In the genomic region with DNA sequence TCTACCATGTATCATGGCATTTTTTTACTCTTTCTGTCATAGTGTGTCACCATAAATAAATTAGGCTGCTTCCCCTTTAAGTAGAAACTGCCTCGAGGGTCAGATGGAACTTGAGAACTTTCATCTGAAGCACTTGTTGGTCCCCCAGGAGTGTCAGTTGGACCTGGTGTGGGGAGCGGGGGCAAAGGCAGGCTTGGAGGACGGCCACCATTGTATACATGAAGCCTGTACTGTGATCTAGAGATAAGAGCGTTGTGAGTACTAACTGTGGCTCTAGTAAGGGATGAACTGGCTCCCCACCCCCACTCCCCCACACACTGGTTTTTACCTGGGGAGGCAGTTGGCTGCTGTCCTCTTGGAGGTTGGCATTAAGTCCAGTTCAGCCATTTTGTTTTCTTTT, we compare ENCODE assay signal across 25 mouse cellular contexts.
"Had no signal": no experiment of that assay in that cellular context is flagged by ENCODE, and none has a peak within 500 bp of the region (broad histone marks: within the 10 kb centered on the region; RNA-seq: fewer than 3 reads in every experiment).

No protein-coding gene starts in this region.

- H3K4me2 ChIP-seq: limb, embryonic 13.5 days; lung, embryonic 14.5 days; midbrain, embryonic 12.5 days; neural tube, embryonic 12.5 days; neural tube, embryonic 15.5 days; stomach, embryonic 15.5 days had no signal

- H3K27me3 ChIP-seq: limb, embryonic 13.5 days; midbrain, embryonic 12.5 days; neural tube, embryonic 12.5 days; neural tube, embryonic 15.5 days; stomach, embryonic 15.5 days had no signal

- H3K36me3 ChIP-seq: limb, embryonic 13.5 days; neural tube, embryonic 12.5 days; neural tube, embryonic 15.5 days; stomach, embryonic 15.5 days had no signal

- DNase-seq: kidney, adult 8-10 months; kidney, postnatal 14 days; kidney, postnatal 4 days; layer of hippocampus, adult 9-11 months; liver; liver, postnatal 0 days; lung, embryonic 14.5 days; retina, postnatal 1 day; right cerebral cortex, postnatal 25 days; spleen, adult 18-20 months; thymus, adult 2 months; thymus, postnatal 14 days; thymus, postnatal 4 days had no signal

- H3K9ac ChIP-seq: limb, embryonic 13.5 days; liver, embryonic 14.5 days; liver, postnatal 0 days; lung, embryonic 14.5 days; midbrain, embryonic 12.5 days; neural tube, embryonic 12.5 days; neural tube, embryonic 15.5 days; stomach, embryonic 15.5 days had no signal

- H3K27ac ChIP-seq: limb, embryonic 10.5 days; limb, embryonic 13.5 days; liver, embryonic 14.5 days; macrophage; midbrain, embryonic 12.5 days; neural tube, embryonic 12.5 days; neural tube, embryonic 15.5 days; stomach, embryonic 15.5 days had no signal

- H3K4me1 ChIP-seq: midbrain, embryonic 12.5 days; neural tube, embryonic 12.5 days had no signal

- H3K4me3 ChIP-seq: limb, embryonic 10.5 days; limb, embryonic 13.5 days; megakaryocyte, embryonic 14.5 days; midbrain, embryonic 12.5 days; neural tube, embryonic 12.5 days; neural tube, embryonic 15.5 days; stomach, embryonic 15.5 days had no signal

- ATAC-seq: intestine, postnatal 0 days; liver, postnatal 0 days; lung, postnatal 0 days; midbrain, embryonic 16.5 days had no signal

- H3K9me3 ChIP-seq: limb, embryonic 10.5 days; limb, embryonic 13.5 days; megakaryocyte, embryonic 14.5 days; midbrain, embryonic 12.5 days; neural tube, embryonic 12.5 days; neural tube, embryonic 15.5 days; stomach, embryonic 15.5 days had no signal
